Mouse (Mus musculus): ENCODE measurements around the gene Rad9a. TPM values are rescaled to one million over a fixed set of nuclear protein-coding genes. Genes with fewer than 3 reads are reported as not detected.
"Not testable (repeated sequence)": the region's sequence is repeated elsewhere in the genome, so short reads cannot be mapped to it uniquely, and the experiment has no call there.

Gene Rad9a
- 33.3 TPM for polyA plus RNA-seq (2012; fragmentation: generic; extraction: Trizol)
- long read RNA-seq, experiment 1, transcript Rad9a-201 (11 exons, 2,081 nt), result major isoform, 15 of 25 reads
- long read RNA-seq, experiment 1, partial matches to known transcripts, result 1 of 25 reads
- long read RNA-seq, experiment 1, other reads (novel, unspliced or antisense), result 7 of 25 reads
- long read RNA-seq, experiment 2, transcript Rad9a-201 (11 exons, 2,081 nt), result major isoform, 132 of 210 reads
- long read RNA-seq, experiment 2, partial matches to known transcripts, result 4 of 210 reads
- long read RNA-seq, experiment 2, other reads (novel, unspliced or antisense), result 71 of 210 reads

DNA sequence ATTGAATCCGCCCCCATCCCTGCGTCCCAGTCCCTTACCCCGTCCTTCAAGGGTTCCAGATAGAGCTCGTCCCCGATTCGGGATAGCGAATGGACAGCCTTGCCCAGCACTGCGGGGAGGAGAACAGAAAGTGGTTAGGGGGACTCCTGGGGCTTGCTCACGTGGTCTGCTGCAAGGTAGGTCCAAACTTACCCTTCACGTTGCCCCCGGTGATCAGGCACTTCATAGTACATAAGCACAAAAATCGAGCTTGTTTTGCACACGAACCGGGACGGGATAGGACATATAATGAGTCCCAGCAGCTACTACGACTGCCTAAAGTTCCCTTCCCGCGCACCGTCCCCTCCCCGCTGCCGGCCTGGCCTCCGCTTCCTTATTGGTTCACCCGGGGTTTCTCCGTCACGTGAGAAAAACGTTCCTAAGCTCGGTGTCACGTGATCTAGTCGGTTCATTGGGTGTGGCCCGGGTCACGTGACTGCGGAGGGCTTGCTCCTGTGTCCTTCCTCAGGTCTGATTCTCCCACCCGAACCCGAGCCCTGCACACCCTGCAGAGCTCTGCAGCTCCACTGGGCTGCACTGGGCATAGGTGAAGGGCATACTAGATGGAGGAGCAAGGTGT, at the start of gene Rad9a:
Gene Rad9a (minus strand): TSS at position 372 of the 619 bp plus-strand sequence.
- Histone ChIP-seq H3ac (ENCODE audit: control insufficient read depth, insufficient read length, low read depth) (peak within 1 kb of the TSS; percentile 83), H3K4me3 (ENCODE audit: insufficient read depth, poor library complexity, severe bottlenecking) (peak within 1 kb of the TSS; percentile 64), H3K27me3 (ENCODE audit: control insufficient read depth, insufficient read depth, insufficient read length) (no peaks in the 10 kb centered on the region), H3K79me3 (ENCODE audit: low read depth) (peaks cover 14% of the 10 kb centered on the region), H3K36me3 (ENCODE audit: control insufficient read depth, insufficient read depth) (peaks cover 29% of the 10 kb centered on the region), H3K79me2 (ENCODE audit: control insufficient read depth, insufficient read depth) (peaks cover 31% of the 10 kb centered on the region)
- TF ChIP-seq MYOD1 (IDR thresholded peaks at IDR 0.05; ENCODE audit: control insufficient read depth, insufficient read length, low read depth) (no peak), MAX (IDR thresholded peaks at IDR 0.05) (peak; percentile 37), MYOG (IDR thresholded peaks at IDR 0.05; ENCODE audit: control insufficient read depth, extremely low read depth, insufficient read length) (no peak), USF1 (IDR thresholded peaks at IDR 0.05; ENCODE audit: low read depth) (peak; percentile 99)

DNA sequence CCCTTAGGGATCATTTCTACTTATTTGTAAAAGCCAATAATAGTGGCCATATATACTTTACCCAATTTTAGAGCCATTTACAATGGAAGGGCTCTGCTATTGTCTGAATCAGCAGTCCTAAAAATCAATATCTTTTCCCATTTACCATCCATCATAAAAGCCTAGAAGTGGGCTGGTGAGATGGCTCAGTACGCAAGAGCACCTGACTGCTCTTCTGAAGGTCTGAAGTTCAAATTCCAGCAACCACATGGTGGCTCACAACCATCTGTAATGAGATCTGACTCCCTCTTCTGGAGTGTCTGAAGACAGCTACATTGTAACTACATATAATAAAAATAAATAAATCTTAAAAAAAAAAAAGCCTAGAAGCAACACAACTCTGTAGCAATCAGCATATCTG, 47.2 kb upstream of the Rad9a start:
- not testable (repeated sequence) for H3ac ChIP-seq (ENCODE audit: control insufficient read depth, insufficient read length, low read depth); H3K36me3 ChIP-seq (ENCODE audit: control insufficient read depth, insufficient read depth); H3K4me3 ChIP-seq (ENCODE audit: insufficient read depth, poor library complexity, severe bottlenecking); H3K79me3 ChIP-seq (ENCODE audit: low read depth); H3K79me2 ChIP-seq (ENCODE audit: control insufficient read depth, insufficient read depth); H3K27me3 ChIP-seq (ENCODE audit: control insufficient read depth, insufficient read depth, insufficient read length)

DNA sequence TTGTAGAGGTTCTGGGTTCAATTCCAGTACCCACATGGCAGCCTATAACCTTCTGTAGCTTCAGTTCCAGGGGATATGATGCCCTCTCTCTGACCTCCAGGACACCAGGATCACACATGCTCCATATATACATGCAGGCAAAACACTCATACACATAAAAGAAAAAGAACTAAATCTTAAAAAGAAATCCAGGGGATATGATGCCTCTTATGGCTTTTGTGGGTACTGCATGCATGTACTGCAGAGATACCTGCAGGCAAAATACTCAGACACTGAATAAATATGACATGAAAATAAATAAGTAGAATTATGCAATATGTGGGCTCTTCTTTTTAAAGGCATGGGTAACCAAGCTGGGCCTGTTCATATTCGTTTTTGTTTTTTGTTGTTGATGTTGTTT, 45.5 kb upstream of the Rad9a start:
- Histone ChIP-seq H3K27me3 (ENCODE audit: control insufficient read depth, insufficient read depth, insufficient read length) (no peaks in the 10 kb centered on the region), H3K4me3 (ENCODE audit: insufficient read depth, poor library complexity, severe bottlenecking) (no peak overlapping the region), H3K79me3 (ENCODE audit: low read depth) (no peaks in the 10 kb centered on the region), H3ac (ENCODE audit: control insufficient read depth, insufficient read length, low read depth) (no peak overlapping the region), H3K36me3 (ENCODE audit: control insufficient read depth, insufficient read depth) (no peaks in the 10 kb centered on the region), H3K79me2 (ENCODE audit: control insufficient read depth, insufficient read depth) (no peaks in the 10 kb centered on the region)
- TF ChIP-seq USF1 (IDR thresholded peaks at IDR 0.05; ENCODE audit: low read depth), result no peak
- no peak for TF ChIP-seq FOSL1 (IDR thresholded peaks at IDR 0.05; ENCODE audit: insufficient read depth, low read length, poor library complexity, severe bottlenecking)

DNA sequence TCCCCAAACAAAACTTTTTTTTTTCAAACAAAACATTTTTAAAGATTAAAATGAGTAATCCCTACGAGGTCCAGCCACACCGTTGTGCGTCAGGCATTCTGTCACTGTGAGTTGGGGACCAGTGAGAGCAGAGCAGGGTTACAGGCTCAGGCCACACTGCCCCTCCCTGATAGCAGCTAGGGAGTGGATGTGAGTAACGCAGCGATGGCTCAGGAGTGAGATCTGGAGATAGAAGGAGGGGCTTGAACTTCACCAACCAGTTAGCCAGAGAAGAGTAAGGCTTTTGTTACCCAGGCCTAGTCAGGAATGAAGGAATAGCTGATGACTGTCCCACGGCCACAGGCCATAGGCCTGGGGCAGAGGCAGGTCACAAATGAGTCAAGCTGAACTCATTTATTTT, 43.3 kb upstream of the Rad9a start:
- H3K4me3 ChIP-seq (ENCODE audit: insufficient read depth, poor library complexity, severe bottlenecking), result no peak overlapping the region
- no peaks in the 10 kb centered on the region for H3K79me2 ChIP-seq (ENCODE audit: control insufficient read depth, insufficient read depth)
- H3K79me3 ChIP-seq (ENCODE audit: low read depth), result no peaks in the 10 kb centered on the region
- H3K36me3 ChIP-seq (ENCODE audit: control insufficient read depth, insufficient read depth), result no peaks in the 10 kb centered on the region
- TF ChIP-seq FOSL1 (IDR thresholded peaks at IDR 0.05; ENCODE audit: insufficient read depth, low read length, poor library complexity, severe bottlenecking) (peak; percentile 12), CEBPB (IDR thresholded peaks at IDR 0.05; ENCODE audit: low read depth) (no peak)
- H3ac ChIP-seq (ENCODE audit: control insufficient read depth, insufficient read length, low read depth), result no peak overlapping the region
- no peaks in the 10 kb centered on the region for H3K27me3 ChIP-seq (ENCODE audit: control insufficient read depth, insufficient read depth, insufficient read length)

DNA sequence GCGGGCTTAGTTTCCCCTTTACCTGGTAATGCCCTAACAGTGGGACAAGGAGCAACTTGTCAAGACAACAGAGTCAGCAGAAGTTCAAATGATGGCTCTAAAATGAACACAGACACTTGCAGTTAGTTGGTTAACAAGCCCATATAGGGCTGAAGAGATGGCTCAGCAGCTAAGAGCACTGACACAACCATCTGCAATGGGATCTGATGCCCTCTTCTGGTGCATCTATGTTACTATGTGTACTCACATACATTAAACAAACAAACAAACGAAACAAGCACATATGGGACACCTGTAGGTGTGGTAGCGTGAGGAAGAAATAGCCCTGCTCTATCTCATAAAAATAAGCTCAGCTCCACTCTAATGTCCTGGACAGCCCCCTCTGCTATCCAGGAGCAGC, 41.0 kb upstream of the Rad9a start:
- Histone ChIP-seq H3K27me3 (ENCODE audit: control insufficient read depth, insufficient read depth, insufficient read length) (no peaks in the 10 kb centered on the region), H3K79me3 (ENCODE audit: low read depth) (no peaks in the 10 kb centered on the region), H3K36me3 (ENCODE audit: control insufficient read depth, insufficient read depth) (no peaks in the 10 kb centered on the region), H3ac (ENCODE audit: control insufficient read depth, insufficient read length, low read depth) (no peak overlapping the region), H3K4me3 (ENCODE audit: insufficient read depth, poor library complexity, severe bottlenecking) (no peak overlapping the region), H3K79me2 (ENCODE audit: control insufficient read depth, insufficient read depth) (no peaks in the 10 kb centered on the region)
- TF ChIP-seq CTCF (IDR thresholded peaks at IDR 0.05; ENCODE audit: control insufficient read depth, insufficient read depth, insufficient read length) (no peak), FOSL1 (IDR thresholded peaks at IDR 0.05; ENCODE audit: insufficient read depth, low read length, poor library complexity, severe bottlenecking) (no peak), CEBPB (IDR thresholded peaks at IDR 0.05; ENCODE audit: low read depth) (no peak), MYOD1 (IDR thresholded peaks at IDR 0.05; ENCODE audit: control insufficient read depth, insufficient read length, low read depth) (no peak), USF1 (IDR thresholded peaks at IDR 0.05; ENCODE audit: low read depth) (no peak)

DNA sequence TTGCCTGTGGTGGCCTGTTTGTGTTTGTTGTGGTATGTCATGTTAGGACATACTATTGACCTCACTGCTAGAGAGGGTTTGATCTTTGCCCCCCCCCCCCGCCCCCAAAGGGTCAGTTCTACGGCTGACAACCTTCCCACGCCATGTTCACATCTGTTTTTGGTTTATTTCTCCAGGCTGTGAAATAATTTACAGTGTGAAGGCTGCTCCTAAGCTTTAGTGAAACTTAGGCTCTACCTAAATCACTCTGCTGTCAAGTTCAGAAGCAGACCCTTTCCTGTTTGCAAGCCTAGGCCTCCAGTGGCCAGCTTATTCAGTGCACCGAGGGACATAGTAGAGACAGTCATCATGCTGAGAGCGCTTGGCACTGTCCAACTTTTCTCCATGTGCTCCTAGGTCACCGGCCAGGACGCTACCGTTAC, 38.8 kb upstream of the Rad9a start:
- Histone ChIP-seq H3K4me3 (ENCODE audit: insufficient read depth, poor library complexity, severe bottlenecking) (no peak overlapping the region), H3ac (ENCODE audit: control insufficient read depth, insufficient read length, low read depth) (no peak overlapping the region), H3K79me2 (ENCODE audit: control insufficient read depth, insufficient read depth) (no peaks in the 10 kb centered on the region), H3K79me3 (ENCODE audit: low read depth) (no peaks in the 10 kb centered on the region), H3K27me3 (ENCODE audit: control insufficient read depth, insufficient read depth, insufficient read length) (no peaks in the 10 kb centered on the region), H3K36me3 (ENCODE audit: control insufficient read depth, insufficient read depth) (no peaks in the 10 kb centered on the region)
- TF ChIP-seq FOSL1 (IDR thresholded peaks at IDR 0.05; ENCODE audit: insufficient read depth, low read length, poor library complexity, severe bottlenecking) (no peak), CEBPB (IDR thresholded peaks at IDR 0.05; ENCODE audit: low read depth) (no peak), CTCF (IDR thresholded peaks at IDR 0.05; ENCODE audit: control insufficient read depth, insufficient read depth, insufficient read length) (no peak), MYOD1 (IDR thresholded peaks at IDR 0.05; ENCODE audit: control insufficient read depth, insufficient read length, low read depth) (no peak), MAX (IDR thresholded peaks at IDR 0.05) (no peak), USF1 (IDR thresholded peaks at IDR 0.05; ENCODE audit: low read depth) (no peak), MYOG (IDR thresholded peaks at IDR 0.05; ENCODE audit: control insufficient read depth, extremely low read depth, insufficient read length) (no peak)

Measured in C2C12 (cell line).